Mouse (Mus musculus) thymus, postnatal 0 days (tissue): ENCODE measurements at regions not wholly inside any gene's neighbourhood (a gene's known extent, or its start where the extent isn't known, plus 50 kb on each side); places are given as distances from the start of the nearest gene placed in this dataset.

Experiments
- DNase-seq: peaks from one replicate; pipeline ENCODE4 v3.0.0-alpha.2; 2015; ENCODE audit warnings: low spot score

GRCm38 (mm10) chr11:114335950-114336838 is 269.3 kb upstream of the Sdk2 start:
- no peak for DNase-seq

GRCm38 (mm10) chr11:114331579-114332150 is 264.8 kb upstream of the Sdk2 start:
- DNase-seq, result no peak

- DNase-seq, result no peak
These were observed 263.5 kb upstream of the Sdk2 start for GRCm38 (mm10) chr11:114330316-114330715.

- DNase-seq, result peak; percentile 73
These were observed 255.8 kb upstream of the Sdk2 start for GRCm38 (mm10) chr11:114322627-114323026.

GRCm38 (mm10) chr11:114321974-114322373 is 255.1 kb upstream of the Sdk2 start:
- DNase-seq, result peak; percentile 60

- peak; percentile 81 for DNase-seq
These were observed 254.7 kb upstream of the Sdk2 start for GRCm38 (mm10) chr11:114321527-114321926.

GRCm38 (mm10) chr11:114315274-114315673 is 248.4 kb upstream of the Sdk2 start:
- DNase-seq, result no peak

- DNase-seq, result no peak
These were observed 246.8 kb upstream of the Sdk2 start for GRCm38 (mm10) chr11:114313652-114314051.

- DNase-seq, result no peak
These were observed 244.8 kb upstream of the Sdk2 start for GRCm38 (mm10) chr11:114311640-114312039.

GRCm38 (mm10) chr11:114303636-114304354 is 236.9 kb upstream of the Sdk2 start:
- no peak for DNase-seq

GRCm38 (mm10) chr11:114300611-114301319 is 233.9 kb upstream of the Sdk2 start:
- DNase-seq, result no peak

- DNase-seq, result peak; percentile 67
These were observed 230.0 kb upstream of the Sdk2 start for GRCm38 (mm10) chr11:114296816-114297334.

- DNase-seq, result no peak
These were observed 227.8 kb upstream of the Sdk2 start for GRCm38 (mm10) chr11:114294511-114295250.

GRCm38 (mm10) chr11:114291258-114291657 is 224.4 kb upstream of the Sdk2 start:
- DNase-seq, result no peak

GRCm38 (mm10) chr11:114289946-114290345 is 223.1 kb upstream of the Sdk2 start:
- DNase-seq, result no peak

GRCm38 (mm10) chr11:114284820-114285666 is 218.2 kb upstream of the Sdk2 start:
- no peak for DNase-seq

- peak; percentile 73 for DNase-seq
These were observed 216.4 kb upstream of the Sdk2 start for GRCm38 (mm10) chr11:114283208-114283607.

GRCm38 (mm10) chr11:114282566-114282965 is 215.7 kb upstream of the Sdk2 start:
- no peak for DNase-seq

- no peak for DNase-seq
These were observed 215.0 kb upstream of the Sdk2 start for GRCm38 (mm10) chr11:114281846-114282245.
